ENCODE assay signal across 8 mouse cellular contexts in the genomic region with DNA sequence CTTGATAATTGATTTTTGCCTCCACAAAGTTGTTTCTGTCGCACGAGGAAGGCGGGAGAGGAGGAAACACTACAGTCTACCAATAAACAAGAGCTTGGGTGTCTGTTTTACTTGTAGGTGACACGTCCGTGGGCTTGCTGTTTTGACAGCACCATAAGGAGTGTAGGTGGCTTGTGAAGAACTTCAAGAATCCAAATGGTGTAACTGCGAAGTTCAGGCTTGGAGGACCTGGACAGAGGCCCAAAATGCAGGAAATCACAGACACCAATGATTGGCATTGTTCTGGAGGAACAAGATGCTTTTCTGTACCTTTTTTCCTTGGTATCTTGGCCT.
A peak's percentile ranks its signal among the peaks of the same experiment; 100 is the strongest.
DNase-seq lines count a peak whose midpoint lies in the region; ATAC-seq and TF ChIP-seq lines count a peak whose summit lies in the region.

No protein-coding gene starts in this region.

- WGBS in kidney, adult 2 months = 2% methylated on average over 6 of the region's 6 CpGs
- 6% methylated on average over 6 of the region's 6 CpGs for WGBS in liver, embryonic 14.5 days (ENCODE audit: insufficient replicate concordance)

- H3K4me1 ChIP-seq in kidney, adult 2 months (ENCODE audit: control insufficient read depth, insufficient read depth, low read length) = peaks cover 32% of the 10 kb centered on the region
- H3K4me1 ChIP-seq in cortical plate, adult 2 months (ENCODE audit: control insufficient read depth, insufficient read depth, low read length) = peaks cover 5% of the 10 kb centered on the region
- H3K4me1 ChIP-seq in liver, embryonic 14.5 days (replicated peaks; ENCODE audit: control insufficient read depth in 2 of 2, insufficient read depth in 2 of 2, low read length in 1 of 2) = peaks cover 13 to 19% of the 10 kb centered on the region in 2 experiments

- ATAC-seq in inflammation-experienced regulatory T-cells, adult 6 months = peak; percentile 52
- peak; percentile 42 for ATAC-seq in liver, embryonic 14.5 days (ENCODE audit: insufficient read depth)

- no peaks in the 10 kb centered on the region for H3K36me3 ChIP-seq in kidney, adult 2 months (ENCODE audit: control insufficient read depth, insufficient read depth, low read length)
- no peaks in the 10 kb centered on the region for H3K36me3 ChIP-seq in liver, embryonic 14.5 days (replicated peaks; ENCODE audit: control insufficient read depth, insufficient read depth, low read depth)

- peak overlapping the region; percentile 94 for H3K27ac ChIP-seq in kidney, adult 2 months (ENCODE audit: insufficient read depth, low read depth, low read length)
- H3K27ac ChIP-seq in cortical plate, adult 2 months (ENCODE audit: insufficient read depth, low read length) = no peak overlapping the region
- peak overlapping the region; percentile 19 for H3K27ac ChIP-seq in liver, embryonic 14.5 days

- no peaks in the 10 kb centered on the region for H3K9me3 ChIP-seq in liver, embryonic 14.5 days (ENCODE audit: control insufficient read depth, low read length)

- H3K9ac ChIP-seq in liver, embryonic 14.5 days (replicated peaks) = peak overlapping the region; percentile 80

- no peak for TF ChIP-seq CTCF in kidney, adult 2 months (conservative IDR thresholded peaks at IDR 0.05; ENCODE audit: insufficient read depth, insufficient read length, low read depth, low read length)
- no peak for TF ChIP-seq CTCF in cortical plate, adult 2 months (IDR thresholded peaks at IDR 0.05; ENCODE audit: extremely low read depth, insufficient read depth, low read length)
- no peak for TF ChIP-seq CTCF in liver, embryonic 14.5 days (IDR thresholded peaks at IDR 0.05; ENCODE audit: low read depth)

- no peaks in the 10 kb centered on the region for H3K27me3 ChIP-seq in kidney, adult 2 months (replicated peaks; ENCODE audit: control insufficient read depth, insufficient read depth, low read length)
- no peaks in the 10 kb centered on the region for H3K27me3 ChIP-seq in liver, embryonic 14.5 days (ENCODE audit: control insufficient read depth, insufficient read depth, low read length)

- peak overlapping the region; percentile 90 for H3K4me2 ChIP-seq in liver, embryonic 14.5 days (ENCODE audit: low read depth)

- no peak for TF ChIP-seq EP300 in liver, embryonic 14.5 days (IDR thresholded peaks at IDR 0.05; ENCODE audit: low read depth)

- no peak for TF ChIP-seq POLR2A in kidney, adult 2 months (IDR thresholded peaks at IDR 0.05; ENCODE audit: low read depth, low read length)
- no peak for TF ChIP-seq POLR2A in cortical plate, adult 2 months (IDR thresholded peaks at IDR 0.05; ENCODE audit: extremely low read depth, insufficient read depth, low read length)

- no peak for DNase-seq in kidney, adult 2 months
- DNase-seq in kidney, adult 9 months = no peak
- DNase-seq in liver, embryonic 14.5 days (ENCODE audit: low read depth in 3 of 3, low spot score in 3 of 3) = no peak
- peak; percentile 59 to 75 for DNase-seq in right cerebral cortex, postnatal 10 days (ENCODE audit: low spot score in 2 of 2)
- no peak for DNase-seq in urinary bladder, adult 2 months (ENCODE audit: low spot score)
- DNase-seq in kidney, adult 8-10 months = no peak

- H3K4me3 ChIP-seq in kidney, adult 2 months (ENCODE audit: insufficient read depth, low read depth, low read length) = peak overlapping the region; percentile 71
- peak overlapping the region; percentile 35 for H3K4me3 ChIP-seq in cortical plate, adult 2 months (ENCODE audit: insufficient read depth, low read length)
- H3K4me3 ChIP-seq in liver, embryonic 14.5 days (ENCODE audit: insufficient read depth in 1 of 2, low read depth in 2 of 2, low read length in 2 of 2) = peak overlapping the region; percentile 65 to 79

Comparison
In these comparisons a context has a peak if more than half of its experiments do, and no peak if none do; other contexts are left out.
1. DNase-seq: peak in right cerebral cortex, postnatal 10 days (2 of 2); none in kidney, adult 2 months (single experiment), kidney, adult 9 months (single experiment), liver, embryonic 14.5 days (0 of 3), urinary bladder, adult 2 months (single experiment) and kidney, adult 8-10 months (0 of 2).
2. Peak in every context shown above with its lines, with median percentiles within 50 percentile points of each other: H3K4me3 ChIP-seq.